In genomic region chr4:123427271-123427899, GRCm38 (mm10) we compare ENCODE assay signal across 16 mouse cellular contexts.
DNase-seq lines count a peak whose midpoint lies in the region; ATAC-seq and TF ChIP-seq lines count a peak whose summit lies in the region.
"Had no signal": no experiment of that assay in that cellular context is flagged by ENCODE, and none has a peak within 500 bp of the region (broad histone marks: within the 10 kb centered on the region; RNA-seq: fewer than 3 reads in every experiment).

No protein-coding gene starts in this region.

- no peaks in the 10 kb centered on the region for H3K4me1 ChIP-seq in hindbrain, postnatal 0 days (ENCODE audit: insufficient read depth, low read length)
- 0 out of 2 replicates have a peak, but pooled peaks cover 2% of the 10 kb centered on the region for H3K4me1 ChIP-seq in hindbrain, embryonic 12.5 days
- peaks cover 36% of the 10 kb centered on the region for H3K4me1 ChIP-seq in liver, embryonic 15.5 days (replicated peaks)
- H3K4me1 ChIP-seq in liver, embryonic 11.5 days (replicated peaks; ENCODE audit: control insufficient read depth, insufficient read depth, low read length) = peaks cover 17% of the 10 kb centered on the region
- H3K4me1 ChIP-seq in cortical plate, adult 2 months (ENCODE audit: control insufficient read depth, insufficient read depth, low read length) = peaks cover 7% of the 10 kb centered on the region
- H3K4me1 ChIP-seq in heart, embryonic 16.5 days (ENCODE audit: control insufficient read depth, insufficient read depth, low read length) = peaks cover 58% of the 10 kb centered on the region
- H3K4me1 ChIP-seq: forebrain, embryonic 15.5 days had no signal

- no peak overlapping the region for H3K4me2 ChIP-seq in hindbrain, postnatal 0 days (ENCODE audit: low read depth, low read length)
- H3K4me2 ChIP-seq in hindbrain, embryonic 12.5 days (replicated peaks) = no peak overlapping the region
- no peak overlapping the region for H3K4me2 ChIP-seq in liver, embryonic 15.5 days
- H3K4me2 ChIP-seq in liver, embryonic 11.5 days = no peak overlapping the region
- H3K4me2 ChIP-seq in heart, embryonic 16.5 days (ENCODE audit: low read depth, low read length) = peak overlapping the region; percentile 34; the same call in 1 of the 2 replicates
- H3K4me2 ChIP-seq: embryonic facial prominence, embryonic 13.5 days; forebrain, embryonic 15.5 days; hindbrain, embryonic 14.5 days; midbrain, embryonic 11.5 days had no signal

- no peak for DNase-seq in hindbrain, postnatal 0 days (ENCODE audit: low spot score)
- no peak for DNase-seq in liver, embryonic 11.5 days (ENCODE audit: low spot score)
- DNase-seq in left cerebral cortex, adult 9 months (ENCODE audit: low spot score in 2 of 2) = no peak
- no peak for DNase-seq in adipocyte (ENCODE audit: low spot score)
- DNase-seq: adrenal gland, adult 8-10 months; cerebellum, postnatal 14 days; gastrocnemius, postnatal 14 days; lung, adult 18-20 months had no signal

- peaks cover 11% of the 10 kb centered on the region; the same call in 1 of the 2 replicates for H3K36me3 ChIP-seq in hindbrain, postnatal 0 days (ENCODE audit: insufficient read depth, low read length)
- peaks cover 20% of the 10 kb centered on the region for H3K36me3 ChIP-seq in hindbrain, embryonic 12.5 days
- peaks cover 10% of the 10 kb centered on the region for H3K36me3 ChIP-seq in liver, embryonic 15.5 days (replicated peaks)
- no peaks in the 10 kb centered on the region; the same call in 1 of the 2 replicates for H3K36me3 ChIP-seq in liver, embryonic 11.5 days (ENCODE audit: control insufficient read depth, insufficient read depth, low read length)
- peaks cover 11% of the 10 kb centered on the region for H3K36me3 ChIP-seq in heart, embryonic 16.5 days (ENCODE audit: control insufficient read depth, insufficient read depth)

- no peaks in the 10 kb centered on the region for H3K9me3 ChIP-seq in hindbrain, postnatal 0 days (ENCODE audit: low read length)
- no peaks in the 10 kb centered on the region for H3K9me3 ChIP-seq in hindbrain, embryonic 12.5 days (replicated peaks)
- no peaks in the 10 kb centered on the region for H3K9me3 ChIP-seq in liver, embryonic 15.5 days (replicated peaks)
- no peaks in the 10 kb centered on the region for H3K9me3 ChIP-seq in liver, embryonic 11.5 days (ENCODE audit: control insufficient read depth, low read length)
- no peaks in the 10 kb centered on the region for H3K9me3 ChIP-seq in heart, embryonic 16.5 days (replicated peaks; ENCODE audit: control insufficient read depth, low read length)
- H3K9me3 ChIP-seq: embryonic facial prominence, embryonic 13.5 days; forebrain, embryonic 15.5 days had no signal

- TF ChIP-seq CTCF in hindbrain, postnatal 0 days (IDR thresholded peaks at IDR 0.05; ENCODE audit: low read depth) = no peak
- TF ChIP-seq CTCF in cortical plate, adult 2 months (IDR thresholded peaks at IDR 0.05; ENCODE audit: extremely low read depth, insufficient read depth, low read length) = no peak

- WGBS in hindbrain, postnatal 0 days = 83% methylated on average over 9 of the region's 9 CpGs
- WGBS in hindbrain, embryonic 12.5 days = 83% methylated on average over 9 of the region's 9 CpGs
- WGBS in liver, embryonic 15.5 days (ENCODE audit: insufficient replicate concordance) = 74% methylated on average over 9 of the region's 9 CpGs
- WGBS in liver, embryonic 11.5 days = 88% methylated on average over 9 of the region's 9 CpGs
- WGBS in heart, embryonic 16.5 days = 67% methylated on average over 9 of the region's 9 CpGs

- peak overlapping the region; percentile 12; the same call in 1 of the 2 replicates for H3K27ac ChIP-seq in hindbrain, postnatal 0 days
- H3K27ac ChIP-seq in hindbrain, embryonic 12.5 days = no peak overlapping the region
- H3K27ac ChIP-seq in liver, embryonic 15.5 days (replicated peaks) = 0 out of 2 replicates have a peak overlapping the region, but pooled peaks have one; percentile 7
- no peak overlapping the region for H3K27ac ChIP-seq in liver, embryonic 11.5 days (ENCODE audit: low read depth, low read length)
- 0 out of 2 replicates have a peak overlapping the region, but pooled peaks have one; percentile 28 for H3K27ac ChIP-seq in cortical plate, adult 2 months (ENCODE audit: insufficient read depth, low read length)
- peak overlapping the region; percentile 91 for H3K27ac ChIP-seq in heart, embryonic 16.5 days (ENCODE audit: low read length)
- H3K27ac ChIP-seq: embryonic facial prominence, embryonic 13.5 days; forebrain, embryonic 15.5 days; hindbrain, embryonic 14.5 days had no signal

- ATAC-seq in hindbrain, postnatal 0 days = no peak
- ATAC-seq in hindbrain, embryonic 12.5 days (ENCODE audit: low FRiP score) = no peak
- ATAC-seq in liver, embryonic 15.5 days (ENCODE audit: insufficient read depth) = no peak
- ATAC-seq in liver, embryonic 11.5 days (replicated peaks; ENCODE audit: low FRiP score) = no peak
- ATAC-seq in heart, embryonic 16.5 days (replicated peaks; ENCODE audit: extremely low read depth, insufficient read depth, low FRiP score) = no peak
- ATAC-seq: forebrain, embryonic 15.5 days had no signal

- H3K9ac ChIP-seq in hindbrain, postnatal 0 days (replicated peaks; ENCODE audit: low read length) = no peak overlapping the region
- no peak overlapping the region for H3K9ac ChIP-seq in hindbrain, embryonic 12.5 days
- no peak overlapping the region for H3K9ac ChIP-seq in liver, embryonic 15.5 days
- no peak overlapping the region for H3K9ac ChIP-seq in liver, embryonic 11.5 days (ENCODE audit: low read depth, low read length)
- H3K9ac ChIP-seq in heart, embryonic 16.5 days (ENCODE audit: low read length) = no peak overlapping the region
- H3K9ac ChIP-seq: embryonic facial prominence, embryonic 13.5 days; forebrain, embryonic 15.5 days; hindbrain, embryonic 14.5 days had no signal

- no peaks in the 10 kb centered on the region for H3K27me3 ChIP-seq in hindbrain, postnatal 0 days (ENCODE audit: insufficient read depth, low read length)
- no peaks in the 10 kb centered on the region for H3K27me3 ChIP-seq in hindbrain, embryonic 12.5 days
- no peaks in the 10 kb centered on the region for H3K27me3 ChIP-seq in liver, embryonic 15.5 days
- H3K27me3 ChIP-seq in liver, embryonic 11.5 days (replicated peaks; ENCODE audit: control insufficient read depth, insufficient read depth, low read length) = no peaks in the 10 kb centered on the region
- H3K27me3 ChIP-seq in heart, embryonic 16.5 days (ENCODE audit: control insufficient read depth, insufficient read depth, low read length) = no peaks in the 10 kb centered on the region
- H3K27me3 ChIP-seq: embryonic facial prominence, embryonic 13.5 days; forebrain, embryonic 15.5 days had no signal

- TF ChIP-seq POLR2A in cortical plate, adult 2 months (IDR thresholded peaks at IDR 0.05; ENCODE audit: extremely low read depth, insufficient read depth, low read length) = no peak

- H3K4me3 ChIP-seq in hindbrain, postnatal 0 days (ENCODE audit: low read length) = no peak overlapping the region
- H3K4me3 ChIP-seq in hindbrain, embryonic 12.5 days = no peak overlapping the region
- no peak overlapping the region for H3K4me3 ChIP-seq in liver, embryonic 15.5 days (replicated peaks)
- no peak overlapping the region for H3K4me3 ChIP-seq in liver, embryonic 11.5 days (ENCODE audit: low read depth, low read length)
- H3K4me3 ChIP-seq in cortical plate, adult 2 months (ENCODE audit: insufficient read depth, low read length) = no peak overlapping the region
- no peak overlapping the region for H3K4me3 ChIP-seq in heart, embryonic 16.5 days (ENCODE audit: low read length)
- H3K4me3 ChIP-seq: embryonic facial prominence, embryonic 13.5 days; forebrain, embryonic 15.5 days had no signal

Comparison
In these comparisons a context has a peak if more than half of its experiments do, and no peak if none do; other contexts are left out.
1. H3K27ac ChIP-seq: peak in hindbrain, postnatal 0 days (single experiment), liver, embryonic 15.5 days (single experiment), cortical plate, adult 2 months (single experiment) and heart, embryonic 16.5 days (single experiment); none in hindbrain, embryonic 12.5 days (single experiment) and liver, embryonic 11.5 days (single experiment).